Mouse (Mus musculus) ES-Bruce4 (cell line): Measurements from ENCODE around the gene Mapk8.

Experiments used
- CTCF ChIP-seq: IDR thresholded peaks from one replicate; pipeline ENCODE4 v1.8.1; 2011; ENCODE audit warnings: low read depth, low read length
- POLR2A ChIP-seq: IDR thresholded peaks from one replicate; pipeline ENCODE4 v1.8.1; 2011; ENCODE audit warnings: low read length; ENCODE audit not compliant: insufficient read depth

DNA sequence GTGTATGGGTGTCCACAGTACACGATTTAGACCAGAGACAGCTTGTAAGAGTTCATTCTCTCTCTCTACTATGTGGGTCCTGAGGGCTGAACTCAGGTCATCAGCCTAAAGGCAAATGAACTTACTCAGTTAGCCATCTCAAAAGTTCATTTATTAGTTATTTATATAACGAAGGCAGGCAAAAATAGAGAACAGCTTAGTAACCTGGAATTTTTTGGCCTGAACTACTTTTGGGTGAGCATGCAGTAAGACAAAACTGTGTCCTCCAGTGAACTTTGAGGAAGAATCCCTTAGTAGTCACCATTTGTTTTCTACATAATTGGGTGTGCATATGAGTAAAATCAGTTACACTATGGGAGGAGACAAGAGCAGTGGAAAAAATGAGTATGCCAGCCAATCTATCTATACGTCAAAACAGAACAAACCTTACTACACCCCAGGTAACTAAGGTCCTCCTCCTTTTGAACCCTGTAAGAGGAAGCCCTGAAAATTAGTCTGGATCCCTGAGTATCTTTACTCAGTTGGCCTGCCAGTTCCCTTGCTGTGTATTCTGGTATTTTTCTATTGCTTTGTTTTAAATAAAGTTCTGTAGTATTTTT is 28.5 kb downstream of the Mapk8 start:
- TF ChIP-seq CTCF (no peak), POLR2A (no peak)
